Mouse (Mus musculus) embryo, embryonic 10.5 days (tissue): ENCODE results near the gene Bola1.
"Not testable (repeated sequence)": the region's sequence is repeated elsewhere in the genome, so short reads cannot be mapped to it uniquely, and the experiment has no call there.

Experiments used
- DNase-seq: peaks from one replicate; pipeline ENCODE4 v3.0.0-alpha.2; 2015; ENCODE audit warnings: low spot score

The Bola1 gene

DNA sequence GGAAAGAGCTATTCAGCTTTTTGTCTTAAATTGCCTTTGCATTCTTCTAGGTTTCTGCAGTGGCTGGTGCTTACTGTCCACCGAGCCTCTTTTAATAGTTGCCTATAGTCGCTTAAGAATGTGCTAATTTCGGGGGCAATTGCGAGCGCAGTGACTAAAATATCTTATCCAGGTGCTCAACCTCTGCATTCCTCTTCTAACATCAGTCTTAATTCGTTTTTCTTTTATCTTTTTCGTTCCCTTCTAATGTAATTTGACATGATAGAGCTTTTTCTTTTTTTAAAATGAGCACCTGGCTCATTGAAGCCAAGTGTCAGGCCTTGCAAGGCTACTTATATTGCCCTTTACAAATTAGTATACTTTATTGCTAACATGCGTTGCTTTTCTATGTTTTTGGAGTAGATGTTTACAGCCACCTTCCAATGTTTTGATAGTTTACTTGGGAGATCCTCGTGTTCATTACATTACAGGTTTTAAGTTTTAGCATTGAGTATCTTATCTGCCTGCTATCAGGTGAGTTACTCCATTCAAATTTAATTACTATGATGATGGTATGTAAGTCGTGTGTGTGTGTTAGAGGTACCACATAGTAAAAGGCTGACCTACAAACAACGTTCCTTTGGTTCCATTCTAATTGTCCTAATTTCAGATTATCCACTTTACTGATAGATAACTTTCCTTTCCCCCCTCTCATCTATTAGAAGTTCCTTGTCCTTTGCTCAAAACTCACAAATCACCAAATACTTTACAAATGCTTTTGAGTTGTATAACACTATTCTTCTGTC is 28.0 kb upstream of the Bola1 start:
- peak; percentile 68 for DNase-seq

DNA sequence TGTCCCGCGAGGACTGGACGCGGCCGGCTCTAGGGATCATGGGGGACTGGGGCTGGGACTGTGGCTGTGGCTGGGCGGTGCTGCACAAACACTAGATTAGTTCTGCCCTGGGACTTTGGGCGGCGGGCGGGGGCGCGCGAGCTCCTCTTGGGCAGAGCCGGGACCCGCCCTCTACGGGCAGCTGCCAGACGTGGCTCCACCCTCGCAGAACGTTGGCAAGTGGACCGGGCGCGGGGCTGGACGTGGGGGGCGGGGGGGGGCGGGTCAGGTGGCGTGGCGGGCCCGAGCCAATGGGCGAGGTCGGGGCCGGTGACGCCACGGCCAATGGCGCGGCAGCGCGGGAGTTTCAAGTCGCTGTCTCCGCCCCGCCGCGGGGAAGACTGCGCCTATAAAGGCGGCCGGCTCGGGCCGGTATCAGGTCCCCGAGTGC is 26.9 kb upstream of the Bola1 start, which contains the start of gene Hist2h3c1:
Gene Hist2h3c1 (plus strand): TSS at position 259 of the 430 bp plus-strand sequence.
- DNase-seq: not testable (repeated sequence)

DNA sequence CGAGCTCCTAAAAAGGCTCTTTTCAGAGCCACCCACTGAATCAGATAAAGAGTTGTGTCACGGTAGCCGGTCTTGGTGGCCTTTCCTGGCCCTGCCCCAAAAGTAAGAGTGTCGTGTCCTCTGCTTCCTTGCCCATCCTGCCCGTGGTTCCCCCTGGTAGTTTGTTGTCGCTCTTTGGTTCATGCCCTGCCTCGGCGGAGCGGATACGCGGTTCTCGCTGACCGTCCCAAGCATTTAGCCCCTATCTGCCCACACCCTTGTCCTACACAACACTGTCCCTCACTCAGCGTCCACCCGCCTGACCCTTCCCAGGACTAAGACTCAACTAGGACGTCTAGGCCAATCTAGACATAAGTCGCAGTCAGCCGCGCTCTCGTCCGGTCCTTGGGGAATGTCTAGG is 26.5 kb upstream of the Bola1 start:
- DNase-seq: not testable (repeated sequence)

DNA sequence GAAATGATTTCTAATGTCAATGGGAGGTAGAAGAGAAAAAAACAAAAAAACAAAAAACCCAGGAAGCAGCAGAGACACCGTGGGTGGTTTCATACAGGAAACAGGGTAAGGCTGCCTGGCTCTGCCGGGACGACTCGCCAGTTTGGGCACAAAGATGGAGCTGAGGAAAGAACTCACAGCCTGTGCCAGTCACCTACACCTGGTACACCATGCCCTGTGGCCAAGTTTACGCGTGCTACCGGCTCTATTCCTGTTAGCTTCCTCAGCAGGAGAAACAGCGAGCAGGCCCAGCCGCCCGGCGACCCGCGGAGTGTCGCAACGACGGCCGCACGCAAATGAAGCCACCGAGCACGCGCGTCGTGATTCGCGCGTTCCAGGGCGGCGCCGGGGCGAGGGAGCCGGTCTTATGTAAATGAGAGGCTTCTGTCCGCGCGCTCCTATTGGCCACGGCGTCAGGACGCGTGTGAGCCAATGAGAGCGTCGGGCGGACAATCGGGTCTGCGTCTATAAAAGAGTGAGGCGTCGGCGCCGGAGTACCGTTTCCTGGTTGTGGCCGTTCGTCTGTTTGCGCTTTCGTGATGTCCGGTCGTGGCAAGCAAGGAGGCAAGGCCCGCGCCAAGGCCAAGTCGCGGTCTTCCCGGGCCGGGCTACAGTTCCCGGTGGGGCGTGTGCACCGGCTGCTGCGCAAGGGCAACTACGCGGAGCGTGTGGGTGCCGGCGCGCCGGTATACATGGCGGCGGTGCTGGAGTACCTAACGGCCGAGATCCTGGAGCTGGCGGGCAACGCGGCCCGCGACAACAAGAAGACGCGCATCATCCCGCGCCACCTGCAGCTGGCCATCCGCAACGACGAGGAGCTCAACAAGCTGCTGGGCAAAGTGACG is 25.7 kb upstream of the Bola1 start, which contains the start of gene Hist2h2aa1:
Gene Hist2h2aa1 (plus strand): TSS at position 495 of the 884 bp plus-strand sequence.
- DNase-seq: peak; percentile 75

DNA sequence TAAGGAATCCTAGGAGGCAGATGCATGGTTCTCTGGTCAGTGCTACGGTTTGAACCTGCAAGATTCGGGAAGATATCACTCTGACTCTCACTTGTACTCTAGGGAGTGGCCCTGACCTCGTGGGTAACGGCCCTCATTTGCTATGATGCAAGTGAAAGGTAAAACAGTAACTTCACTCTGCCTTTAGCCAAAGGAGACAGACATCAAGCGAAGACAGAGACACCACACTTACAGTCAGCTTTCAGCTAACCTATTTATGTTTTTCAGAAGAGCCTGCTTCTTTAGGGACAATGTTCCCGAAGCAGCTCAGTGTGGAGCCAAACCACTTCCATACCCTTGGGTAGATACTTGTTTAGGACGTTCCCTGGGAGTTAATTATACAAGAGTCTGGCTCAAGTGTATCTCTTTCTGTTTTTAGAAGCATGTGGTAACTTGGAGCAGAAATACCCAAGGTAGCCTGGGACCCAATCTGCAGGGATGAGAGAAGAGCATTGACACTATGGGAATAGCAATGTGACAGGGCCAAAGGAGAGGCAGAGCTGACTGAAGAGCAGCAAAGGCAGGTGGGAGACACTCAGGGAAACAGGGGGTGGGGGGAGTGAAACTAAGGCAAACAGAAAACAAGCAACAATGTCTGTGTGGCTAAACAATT is 24.5 kb upstream of the Bola1 start:
- DNase-seq: no peak

DNA sequence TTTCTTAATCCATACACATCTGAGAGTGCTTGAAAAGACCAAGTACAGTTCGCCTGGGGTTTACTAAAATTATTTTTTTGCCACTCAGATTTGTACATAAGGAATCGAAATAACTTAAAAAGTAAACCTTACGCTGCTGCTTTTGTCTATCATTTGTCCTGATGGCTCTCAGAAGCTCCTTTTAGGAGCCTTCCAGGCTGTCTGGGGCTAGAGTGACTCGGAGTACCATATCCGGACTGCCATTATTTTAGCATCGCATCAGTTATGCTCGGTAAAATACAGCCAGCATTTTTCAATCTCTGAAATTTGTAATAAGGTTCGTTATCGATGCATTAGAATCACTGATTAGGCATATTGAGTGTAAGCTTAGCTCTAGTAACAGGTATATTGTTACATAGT is 21.3 kb upstream of the Bola1 start:
- no peak for DNase-seq

DNA sequence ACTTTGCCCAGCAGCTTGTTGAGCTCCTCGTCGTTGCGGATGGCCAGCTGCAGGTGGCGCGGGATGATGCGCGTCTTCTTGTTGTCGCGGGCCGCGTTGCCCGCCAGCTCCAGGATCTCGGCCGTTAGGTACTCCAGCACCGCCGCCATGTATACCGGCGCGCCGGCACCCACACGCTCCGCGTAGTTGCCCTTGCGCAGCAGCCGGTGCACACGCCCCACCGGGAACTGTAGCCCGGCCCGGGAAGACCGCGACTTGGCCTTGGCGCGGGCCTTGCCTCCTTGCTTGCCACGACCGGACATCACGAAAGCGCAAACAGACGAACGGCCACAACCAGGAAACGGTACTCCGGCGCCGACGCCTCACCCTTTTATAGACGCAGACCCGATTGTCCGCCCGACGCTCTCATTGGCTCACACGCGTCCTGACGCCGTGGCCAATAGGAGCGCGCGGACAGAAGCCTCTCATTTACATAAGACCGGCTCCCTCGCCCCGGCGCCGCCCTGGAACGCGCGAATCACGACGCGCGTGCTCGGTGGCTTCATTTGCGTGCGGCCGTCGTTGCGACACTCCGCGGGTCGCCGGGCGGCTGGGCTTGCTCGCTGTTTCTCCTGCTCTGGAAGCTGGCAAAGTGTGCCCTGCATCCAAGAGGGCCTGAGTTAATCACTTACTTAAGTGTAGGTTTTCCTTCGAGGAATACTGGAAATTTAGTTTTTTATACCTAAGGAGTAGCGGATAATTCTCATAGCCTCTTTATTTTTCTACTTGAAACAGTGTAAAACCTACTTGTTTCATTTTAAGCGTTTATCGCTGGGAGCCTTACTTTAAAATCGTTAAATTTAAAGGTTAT is 20.7 kb upstream of the Bola1 start, which contains the start of gene Hist2h2aa2:
Gene Hist2h2aa2 (minus strand): TSS at position 328 of the 850 bp plus-strand sequence.
- peak; percentile 76 for DNase-seq

DNA sequence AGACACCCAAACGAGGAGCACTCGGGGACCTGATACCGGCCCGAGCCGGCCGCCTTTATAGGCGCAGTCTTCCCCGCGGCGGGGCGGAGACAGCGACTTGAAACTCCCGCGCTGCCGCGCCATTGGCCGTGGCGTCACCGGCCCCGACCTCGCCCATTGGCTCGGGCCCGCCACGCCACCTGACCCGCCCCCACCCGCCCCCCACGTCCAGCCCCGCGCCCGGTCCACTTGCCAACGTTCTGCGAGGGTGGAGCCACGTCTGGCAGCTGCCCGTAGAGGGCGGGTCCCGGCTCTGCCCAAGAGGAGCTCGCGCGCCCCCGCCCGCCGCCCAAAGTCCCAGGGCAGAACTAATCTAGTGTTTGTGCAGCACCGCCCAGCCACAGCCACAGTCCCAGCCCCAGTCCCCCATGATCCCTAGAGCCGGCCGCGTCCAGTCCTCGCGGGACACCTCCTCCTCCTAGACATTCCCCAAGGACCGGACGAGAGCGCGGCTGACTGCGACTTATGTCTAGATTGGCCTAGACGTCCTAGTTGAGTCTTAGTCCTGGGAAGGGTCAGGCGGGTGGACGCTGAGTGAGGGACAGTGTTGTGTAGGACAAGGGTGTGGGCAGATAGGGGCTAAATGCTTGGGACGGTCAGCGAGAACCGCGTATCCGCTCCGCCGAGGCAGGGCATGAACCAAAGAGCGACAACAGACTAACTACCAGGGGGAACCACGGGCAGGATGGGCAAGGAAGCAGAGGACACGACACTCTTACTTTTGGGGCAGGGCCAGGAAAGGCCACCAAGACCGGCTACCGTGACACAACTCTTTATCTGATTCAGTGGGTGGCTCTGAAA is 19.7 kb upstream of the Bola1 start, which contains the start of gene Hist2h3c2:
Gene Hist2h3c2 (minus strand): TSS at position 174 of the 840 bp plus-strand sequence.
- not testable (repeated sequence) for DNase-seq

DNA sequence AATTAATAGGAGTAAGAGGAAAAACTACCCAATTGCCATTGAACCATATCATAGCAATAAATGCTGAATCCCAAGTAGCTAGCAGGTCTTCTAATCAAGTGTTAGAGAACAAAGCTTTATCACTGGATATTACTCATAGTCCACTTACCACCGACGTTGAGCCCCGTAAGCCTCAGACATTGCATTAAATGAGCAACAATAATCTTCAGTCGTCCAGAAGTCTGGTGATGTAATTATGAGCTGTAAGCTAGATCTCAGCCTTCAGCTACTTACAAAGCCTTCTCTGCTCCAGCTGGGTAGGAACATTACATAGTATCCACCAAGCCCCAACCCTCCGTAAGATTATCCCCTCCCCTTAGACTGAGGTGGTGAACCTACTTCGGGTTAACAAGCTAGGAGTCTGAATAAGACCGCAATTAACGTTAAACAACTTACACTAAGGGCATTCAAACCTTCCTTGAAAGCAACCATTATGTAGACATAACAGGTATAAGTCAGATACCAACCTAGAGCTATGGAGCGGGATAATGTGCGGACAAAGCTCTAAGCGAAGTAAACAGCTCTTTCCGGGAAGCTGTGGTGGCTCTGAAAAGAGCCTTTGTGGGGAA is 18.5 kb upstream of the Bola1 start:
- DNase-seq: peak; percentile 81

DNA sequence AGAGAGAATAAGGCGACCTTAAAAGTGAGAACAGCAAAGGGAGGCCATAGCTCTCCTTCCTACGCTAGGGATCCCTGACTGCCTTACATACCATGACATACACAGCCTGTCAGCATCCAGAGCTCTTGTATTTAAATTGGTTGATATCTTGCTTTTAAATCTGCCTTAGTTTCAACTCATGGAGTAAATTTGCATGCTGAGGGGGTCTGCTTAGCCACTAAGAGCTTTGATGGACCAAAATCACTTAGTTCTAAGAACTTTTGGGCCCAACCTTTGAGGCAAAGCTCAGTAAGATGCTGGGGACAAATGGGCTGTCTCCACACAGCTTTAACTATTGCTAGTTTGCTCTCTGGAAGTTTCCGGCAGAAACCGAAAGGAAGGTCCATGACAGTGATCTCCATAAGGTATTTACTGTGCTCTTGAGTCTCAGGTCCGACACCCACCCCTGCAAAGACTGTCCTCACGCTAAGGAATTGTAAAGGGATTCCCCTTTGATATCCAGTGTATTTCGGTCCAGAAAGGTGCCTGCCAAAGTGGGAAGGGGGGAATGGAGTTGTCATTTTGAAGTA is 17.9 kb upstream of the Bola1 start:
- DNase-seq: peak; percentile 67

DNA sequence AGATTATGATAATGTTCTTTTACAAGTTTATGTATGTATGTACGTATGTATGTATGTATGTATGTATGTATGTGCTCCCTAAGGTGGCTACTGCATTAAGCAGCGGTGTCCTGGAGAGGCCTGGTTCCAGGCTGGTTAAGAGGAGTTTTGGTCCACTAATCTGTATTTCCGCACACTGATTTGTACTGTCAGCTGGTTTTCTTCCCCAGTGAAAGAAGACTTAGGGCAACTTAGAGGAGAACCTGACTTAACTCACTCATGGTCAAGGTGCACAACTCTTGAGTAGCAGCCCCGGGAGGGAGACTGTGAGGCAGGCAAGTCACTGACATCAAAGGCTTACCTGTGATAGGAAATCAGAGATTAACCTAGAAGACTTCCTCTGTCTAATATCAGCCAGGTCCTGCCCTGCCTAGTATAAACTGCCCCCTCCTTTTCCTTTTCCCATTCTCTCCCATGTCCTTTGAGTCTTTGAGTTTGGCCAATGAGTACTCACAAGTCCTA is 17.4 kb upstream of the Bola1 start:
- no peak for DNase-seq

DNA sequence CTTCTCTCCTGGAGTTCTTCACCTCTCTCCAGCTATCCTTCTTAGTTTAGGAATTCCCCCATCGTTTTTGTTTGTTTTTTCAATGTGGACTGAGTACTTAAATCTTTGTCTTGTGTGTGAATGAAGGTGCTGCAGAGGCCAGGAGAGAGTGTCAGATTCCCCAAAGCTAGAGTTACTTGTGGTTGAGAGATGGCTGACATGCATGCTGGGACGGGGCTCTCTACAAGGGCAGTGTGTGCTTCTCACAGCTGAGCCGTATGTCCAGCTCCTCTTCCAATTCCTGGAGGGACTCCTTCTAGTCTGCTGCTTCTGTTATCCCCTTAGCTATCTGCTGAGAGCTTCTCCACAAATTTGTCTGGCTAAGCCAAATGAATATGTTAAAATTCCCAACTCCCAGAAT is 16.3 kb upstream of the Bola1 start:
- no peak for DNase-seq

DNA sequence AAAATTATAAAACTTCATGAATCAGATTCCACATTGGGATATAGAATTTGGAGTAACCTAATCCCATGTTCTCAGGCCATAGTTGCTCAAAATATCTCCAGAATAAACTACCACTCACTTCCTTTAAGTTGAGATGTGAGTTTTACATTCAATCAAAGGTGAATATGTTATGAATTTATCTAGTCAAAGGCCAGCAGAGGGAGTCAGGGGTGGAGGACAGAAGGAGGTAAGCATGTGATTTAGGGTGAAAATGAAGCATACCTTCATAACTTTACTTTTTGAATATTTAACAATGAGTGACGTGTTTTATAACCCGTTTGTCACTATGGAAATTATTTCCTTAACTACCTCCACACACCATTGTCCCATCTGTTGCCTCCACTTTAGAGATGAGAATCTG is 15.4 kb upstream of the Bola1 start:
- DNase-seq: no peak

DNA sequence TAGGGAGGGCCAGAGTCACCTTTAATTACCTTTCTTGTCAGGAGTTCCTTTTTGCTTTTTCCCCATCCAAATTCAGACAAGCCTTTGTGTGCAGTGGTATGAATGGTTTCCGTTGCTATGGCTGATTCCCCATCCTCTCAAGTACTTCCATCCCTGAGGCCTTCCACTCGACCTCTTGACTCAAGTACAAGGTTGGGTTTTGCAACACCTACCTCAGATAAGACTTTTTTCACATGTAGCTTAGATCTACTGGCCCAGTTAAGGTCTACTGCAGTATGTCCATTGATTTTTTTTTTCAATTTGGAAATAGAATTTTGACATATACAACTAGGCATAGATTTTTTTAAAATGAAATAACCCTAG is 12.2 kb upstream of the Bola1 start:
- DNase-seq: no peak

DNA sequence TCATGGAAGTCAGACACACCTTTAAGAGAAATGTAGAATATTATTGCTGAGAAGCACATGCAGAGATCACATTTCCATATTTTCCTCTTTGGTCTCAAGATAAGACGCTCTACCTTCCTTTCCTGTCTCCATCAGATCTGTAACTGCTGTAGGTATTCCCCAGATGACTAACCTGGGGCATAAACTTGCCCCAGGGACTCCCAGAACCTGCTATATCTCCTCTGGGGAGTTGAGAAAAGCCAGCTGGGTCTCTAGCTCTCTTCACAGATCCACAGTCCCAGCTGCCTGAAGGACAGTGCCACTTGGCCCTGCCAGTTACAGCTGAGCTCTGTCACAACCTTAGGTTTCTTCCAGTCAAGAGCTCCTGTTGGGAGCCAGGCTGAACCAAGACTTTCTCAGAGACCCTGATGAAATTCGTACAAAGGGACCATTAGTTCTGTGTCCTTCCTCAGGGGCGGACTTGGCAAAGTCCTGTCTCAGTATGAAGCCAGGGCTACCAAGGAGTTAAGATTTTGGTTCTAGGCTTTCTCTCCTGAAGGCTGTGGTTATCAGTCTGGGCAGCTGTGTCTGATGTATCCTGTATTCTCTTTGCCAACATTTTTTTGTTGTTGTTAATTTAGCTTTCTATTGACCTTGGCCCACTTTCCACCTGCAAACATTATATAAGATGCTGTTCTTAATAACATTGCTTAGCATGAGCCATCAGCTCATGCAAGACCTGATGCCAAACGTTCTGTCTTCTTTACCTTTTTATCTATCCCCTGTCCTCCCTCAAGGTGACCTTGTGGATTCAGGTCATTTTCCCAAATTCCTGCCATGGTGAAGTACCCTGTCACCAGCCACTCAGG is 11.6 kb upstream of the Bola1 start:
- DNase-seq: no peak

DNA sequence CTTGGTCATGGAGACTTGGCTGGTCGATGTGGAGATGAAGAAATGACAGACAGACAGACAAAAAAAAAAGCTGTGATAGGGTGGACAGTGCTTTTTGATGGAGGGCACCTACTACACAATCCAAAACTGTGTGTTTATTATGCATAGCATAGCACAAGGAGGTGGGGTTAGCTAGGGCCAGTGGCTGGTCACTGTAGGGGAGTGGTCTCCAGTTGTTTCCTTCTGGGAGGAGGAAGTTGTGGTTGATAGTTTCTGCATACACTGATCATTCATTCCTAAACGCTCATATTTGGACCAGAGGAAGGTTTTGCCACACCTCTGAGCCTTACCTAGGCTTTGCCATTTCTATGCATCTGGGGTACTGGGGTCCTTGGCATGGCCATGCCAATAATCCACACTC is 10.9 kb upstream of the Bola1 start:
- DNase-seq: no peak

DNA sequence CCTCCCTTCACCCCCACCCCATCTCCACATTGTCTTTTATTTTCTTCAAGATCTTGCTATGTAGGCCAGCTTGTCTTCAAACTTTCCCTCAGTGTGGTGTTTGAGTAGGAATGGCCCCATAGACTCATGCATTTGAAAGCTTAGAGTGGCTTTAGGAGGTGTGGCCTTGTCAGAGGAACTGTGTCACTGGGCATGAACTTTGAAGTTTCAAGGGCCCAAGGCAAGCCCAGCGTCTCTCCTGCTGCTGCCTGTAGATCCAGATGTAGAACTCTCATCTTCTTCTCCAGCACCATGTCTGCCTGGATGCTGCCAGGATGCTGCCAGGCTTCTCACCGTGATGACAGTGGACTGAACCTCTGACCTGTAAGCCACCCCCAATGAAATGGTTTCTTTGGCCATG is 9.3 kb upstream of the Bola1 start:
- DNase-seq: no peak
